Mouse (Mus musculus) kidney, postnatal 0 days (tissue): ENCODE measurements at regions not wholly inside any gene's neighbourhood (a gene's known extent, or its start where the extent isn't known, plus 50 kb on each side); places are given as distances from the start of the nearest gene placed in this dataset.
A peak's percentile ranks its signal among the peaks of the same experiment; 100 is the strongest.

Experiments used
- ATAC-seq: fragments of 200-750 bp; cut with Nextera tagmentation; replicated peaks from 2 replicates; pipeline ENCODE4 v1.8.0; 2017; ENCODE audit warnings: low read depth, moderate number of reproducible peaks, moderate TSS enrichment, moderate library complexity; ENCODE audit not compliant: low FRiP score
- DNase-seq: peaks from one replicate; pipeline ENCODE4 v3.0.0-alpha.2; 2016; ENCODE audit warnings: low spot score
- H3K27ac ChIP-seq: fragments of 300-500 bp; sonication (generic); 2 replicates; pipeline ENCODE4 v1.5.1; 2014; ENCODE audit warnings: mild to moderate bottlenecking
- H3K27me3 ChIP-seq: fragments of 300-500 bp; sonication (generic); 2 replicates; pipeline ENCODE4 v1.6.1; 2014; ENCODE audit warnings: low read length, mixed read lengths; ENCODE audit not compliant: insufficient read depth
- H3K36me3 ChIP-seq: fragments of 300-500 bp; sonication (generic); 2 replicates; pipeline ENCODE4 v1.6.1; 2014; ENCODE audit warnings: low read length, mixed read lengths; ENCODE audit not compliant: insufficient read depth
- H3K4me1 ChIP-seq: fragments of 300-500 bp; sonication (generic); replicated peaks from 2 replicates; pipeline ENCODE4 v1.6.1; 2014; ENCODE audit warnings: antibody characterized with exemption, low read length, mixed read lengths; ENCODE audit not compliant: insufficient read depth
- H3K4me2 ChIP-seq: fragments of 300-500 bp; sonication (generic); 2 replicates; pipeline ENCODE4 v1.6.1; 2014; ENCODE audit warnings: mild to moderate bottlenecking, low read length, moderate library complexity, mixed read lengths
- H3K4me3 ChIP-seq: fragments of 300-500 bp; sonication (generic); replicated peaks from 2 replicates; pipeline ENCODE4 v1.5.1; 2014; ENCODE audit warnings: low read depth, low read length
- H3K9ac ChIP-seq: fragments of 300-500 bp; sonication (generic); 2 replicates; pipeline ENCODE4 v1.6.1; 2014; ENCODE audit warnings: low read depth, low read length
- H3K9me3 ChIP-seq: fragments of 300-500 bp; sonication (generic); replicated peaks from 2 replicates; pipeline ENCODE4 v1.6.1; 2016; ENCODE audit warnings: low read length, inconsistent platforms, mixed read lengths
- CTCF ChIP-seq: IDR thresholded peaks from 2 replicates; pipeline ENCODE4 v1.5.1; 2016; ENCODE audit warnings: antibody characterized with exemption, low read depth, mild to moderate bottlenecking, moderate library complexity
- WGBS: fragments of 180-500 bp; shearing (Covaris S2); extraction: QIAGEN DNeasy Blood & Tissue Kit; methylation state at CpG from one replicate; pipeline ENCODE4 v1.1.7; 2014; 5-methylcytosine and 5-hydroxymethylcytosine counted together

- H3K4me2 ChIP-seq: no peak overlapping the region
- 70% methylated on average over 4 of the region's 4 CpGs for WGBS
- H3K27ac ChIP-seq: no peak overlapping the region
- H3K4me3 ChIP-seq: no peak overlapping the region
- H3K9me3 ChIP-seq: no peaks in the 10 kb centered on the region
- no peak overlapping the region for H3K9ac ChIP-seq
- no peak for TF ChIP-seq CTCF
- H3K36me3 ChIP-seq: no peaks in the 10 kb centered on the region
- no peaks in the 10 kb centered on the region for H3K27me3 ChIP-seq
- DNase-seq (no peak), ATAC-seq (no peak)
- peaks cover 9% of the 10 kb centered on the region; the same call in 1 of the 2 replicates for H3K4me1 ChIP-seq
Measured at GRCm38 (mm10) chr1:193451471-193452135, 81.5 kb upstream of the Camk1g start.

- ATAC-seq: no peak
- Histone ChIP-seq H3K27me3 (no peaks in the 10 kb centered on the region), H3K36me3 (no peaks in the 10 kb centered on the region), H3K27ac (no peak overlapping the region), H3K4me2 (no peak overlapping the region), H3K4me3 (no peak overlapping the region), H3K9ac (no peak overlapping the region), H3K4me1 (peaks cover 9% of the 10 kb centered on the region; the same call in 1 of the 2 replicates), H3K9me3 (no peaks in the 10 kb centered on the region)
- no peak for TF ChIP-seq CTCF
- DNase-seq: no peak
- 51% methylated on average over 3 of the region's 3 CpGs for WGBS
Measured at GRCm38 (mm10) chr1:193450814-193451213, 80.7 kb upstream of the Camk1g start.

- H3K4me2 ChIP-seq: no peak overlapping the region
- TF ChIP-seq CTCF: no peak
- peaks cover 9% of the 10 kb centered on the region; the same call in 1 of the 2 replicates for H3K4me1 ChIP-seq
- no peaks in the 10 kb centered on the region for H3K27me3 ChIP-seq
- no peak overlapping the region for H3K9ac ChIP-seq
- DNase-seq (no peak), ATAC-seq (no peak)
- no peaks in the 10 kb centered on the region for H3K36me3 ChIP-seq
- no peak overlapping the region for H3K4me3 ChIP-seq
- H3K27ac ChIP-seq: no peak overlapping the region
- H3K9me3 ChIP-seq: no peaks in the 10 kb centered on the region
- WGBS: 68% methylated on average over 6 of the region's 6 CpGs
Measured at GRCm38 (mm10) chr1:193450201-193450600, 80.1 kb upstream of the Camk1g start.

- Histone ChIP-seq H3K27me3 (no peaks in the 10 kb centered on the region), H3K27ac (no peak overlapping the region), H3K36me3 (no peaks in the 10 kb centered on the region), H3K4me2 (no peak overlapping the region), H3K9me3 (no peaks in the 10 kb centered on the region), H3K9ac (no peak overlapping the region), H3K4me3 (no peak overlapping the region), H3K4me1 (peaks cover 9% of the 10 kb centered on the region; the same call in 1 of the 2 replicates)
- peak; percentile 94 for DNase-seq
- TF ChIP-seq CTCF: peak; percentile 87
- WGBS: 6% methylated on average over 7 of the region's 7 CpGs
- ATAC-seq: peak; percentile 67; the same call in 1 of the 2 replicates
Measured at GRCm38 (mm10) chr1:193449394-193450103, 79.5 kb upstream of the Camk1g start.

GRCm38 (mm10) chr1:193448793-193449393, 78.8 kb upstream of the Camk1g start:
- H3K9ac ChIP-seq: no peak overlapping the region
- no peaks in the 10 kb centered on the region for H3K9me3 ChIP-seq
- no peak for TF ChIP-seq CTCF
- H3K4me3 ChIP-seq: no peak overlapping the region
- DNase-seq (no peak), ATAC-seq (no peak)
- H3K4me2 ChIP-seq: no peak overlapping the region
- no peaks in the 10 kb centered on the region for H3K36me3 ChIP-seq
- no peak overlapping the region for H3K27ac ChIP-seq
- H3K27me3 ChIP-seq: no peaks in the 10 kb centered on the region
- H3K4me1 ChIP-seq: peaks cover 9% of the 10 kb centered on the region; the same call in 1 of the 2 replicates
- WGBS: 49% methylated on average over 3 of the region's 3 CpGs

GRCm38 (mm10) chr1:193447647-193448046, 77.5 kb upstream of the Camk1g start:
- WGBS: 88% methylated on average over 5 of the region's 5 CpGs
- ATAC-seq: no peak
- no peak for DNase-seq

More at GRCm38 (mm10) chr1:193447647-193448046, 77.5 kb upstream of the Camk1g start:
- H3K27me3 ChIP-seq: no peaks in the 10 kb centered on the region
- no peak overlapping the region for H3K27ac ChIP-seq
- no peaks in the 10 kb centered on the region for H3K36me3 ChIP-seq
- H3K4me2 ChIP-seq: no peak overlapping the region
- no peak for TF ChIP-seq CTCF
- peaks cover 9% of the 10 kb centered on the region; the same call in 1 of the 2 replicates for H3K4me1 ChIP-seq
- H3K9me3 ChIP-seq: no peaks in the 10 kb centered on the region
- H3K9ac ChIP-seq: no peak overlapping the region
- H3K4me3 ChIP-seq: no peak overlapping the region
